ENCODE assay signal across 9 mouse cellular contexts in the genomic region with DNA sequence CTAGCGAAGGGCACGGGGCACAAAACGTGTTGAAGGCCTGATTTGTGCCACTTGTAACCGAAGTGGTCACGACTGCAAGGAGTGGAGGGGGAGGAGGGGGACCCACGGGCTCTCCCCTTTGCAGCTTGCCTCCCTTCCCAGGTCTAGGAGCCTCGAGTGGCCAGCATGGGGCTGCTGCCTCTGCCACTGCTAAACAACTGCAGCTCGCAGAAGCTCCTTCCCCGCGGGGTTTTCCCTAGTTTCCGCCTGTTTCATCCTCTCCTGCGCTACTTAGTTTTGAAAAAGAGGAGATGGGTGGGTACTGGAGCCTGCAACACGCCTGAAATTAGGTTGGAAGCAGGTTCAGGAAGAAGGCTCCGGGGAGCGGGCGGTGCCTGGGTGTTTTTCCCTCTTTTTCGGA.
DNase-seq lines count a peak whose midpoint lies in the region; ATAC-seq and TF ChIP-seq lines count a peak whose summit lies in the region.
"Had no signal": no experiment of that assay in that cellular context is flagged by ENCODE, and none has a peak within 500 bp of the region (broad histone marks: within the 10 kb centered on the region; RNA-seq: fewer than 3 reads in every experiment).

No protein-coding gene starts in this region.

- peaks cover 87% of the 10 kb centered on the region for H3K27me3 ChIP-seq in heart, embryonic 15.5 days
- H3K27me3 ChIP-seq in heart, adult 2 months (ENCODE audit: control insufficient read depth, insufficient read depth, low read length) = peaks cover 25% of the 10 kb centered on the region
- H3K27me3 ChIP-seq in forebrain, embryonic 15.5 days = peaks cover 70% of the 10 kb centered on the region
- H3K27me3 ChIP-seq in midbrain, embryonic 13.5 days = peaks cover 83% of the 10 kb centered on the region

- no peaks in the 10 kb centered on the region for H3K9me3 ChIP-seq in heart, embryonic 15.5 days (replicated peaks)
- no peaks in the 10 kb centered on the region for H3K9me3 ChIP-seq in forebrain, embryonic 15.5 days
- no peaks in the 10 kb centered on the region for H3K9me3 ChIP-seq in midbrain, embryonic 13.5 days

- H3K27ac ChIP-seq in heart, embryonic 15.5 days = no peak overlapping the region
- H3K27ac ChIP-seq in heart, adult 2 months = no peak overlapping the region
- H3K27ac ChIP-seq in forebrain, embryonic 15.5 days (replicated peaks) = no peak overlapping the region
- H3K27ac ChIP-seq in midbrain, embryonic 13.5 days = no peak overlapping the region

- no peaks in the 10 kb centered on the region for H3K79me2 ChIP-seq in heart, adult 2 months (replicated peaks; ENCODE audit: control insufficient read depth, insufficient read depth, low read length)

- no peaks in the 10 kb centered on the region for H3K36me3 ChIP-seq in heart, embryonic 15.5 days
- no peaks in the 10 kb centered on the region for H3K36me3 ChIP-seq in heart, adult 2 months (ENCODE audit: control insufficient read depth, insufficient read depth, low read length)
- no peaks in the 10 kb centered on the region for H3K36me3 ChIP-seq in forebrain, embryonic 15.5 days
- no peaks in the 10 kb centered on the region for H3K36me3 ChIP-seq in midbrain, embryonic 13.5 days

- DNase-seq in heart, adult 2 months = no peak
- DNase-seq in cerebellum, postnatal 25 days = peak; percentile 43 to 54
- no peak for DNase-seq in gastrocnemius, postnatal 4 days (ENCODE audit: low spot score in 2 of 2)
- DNase-seq in gastrocnemius, postnatal 36 days = no peak
- DNase-seq in adrenal gland, adult 8-10 months = no peak
- DNase-seq: kidney, postnatal 10 days had no signal

- ATAC-seq in heart, embryonic 15.5 days (replicated peaks; ENCODE audit: insufficient number of reproducible peaks, insufficient read depth, low FRiP score, low read depth) = no peak
- ATAC-seq in forebrain, embryonic 15.5 days (replicated peaks) = no peak
- ATAC-seq in midbrain, embryonic 13.5 days = no peak

- 4% methylated on average over 17 of the region's 17 CpGs for WGBS in heart, embryonic 15.5 days
- WGBS in heart, adult 2 months = 7% methylated on average over 17 of the region's 17 CpGs
- WGBS in forebrain, embryonic 15.5 days = 1% methylated on average over 17 of the region's 17 CpGs
- WGBS in midbrain, embryonic 13.5 days = 2% methylated on average over 17 of the region's 17 CpGs

- H3K9ac ChIP-seq in heart, embryonic 15.5 days = no peak overlapping the region
- no peak overlapping the region for H3K9ac ChIP-seq in heart, adult 2 months (ENCODE audit: low read depth, low read length)
- peak overlapping the region; percentile 16 for H3K9ac ChIP-seq in forebrain, embryonic 15.5 days (replicated peaks)
- peak overlapping the region; percentile 32 for H3K9ac ChIP-seq in midbrain, embryonic 13.5 days (replicated peaks)

- no peak for TF ChIP-seq POLR2A in heart, adult 2 months (IDR thresholded peaks at IDR 0.05; ENCODE audit: insufficient read depth, low read depth, low read length)

- peak overlapping the region; percentile 69 for H3K4me2 ChIP-seq in heart, embryonic 15.5 days
- peak overlapping the region; percentile 96 for H3K4me2 ChIP-seq in forebrain, embryonic 15.5 days (replicated peaks)
- peak overlapping the region; percentile 87 for H3K4me2 ChIP-seq in midbrain, embryonic 13.5 days (replicated peaks)

- H3K4me1 ChIP-seq in heart, embryonic 15.5 days (replicated peaks) = peaks cover 38% of the 10 kb centered on the region
- no peaks in the 10 kb centered on the region for H3K4me1 ChIP-seq in heart, adult 2 months (ENCODE audit: control insufficient read depth, insufficient read depth, low read length)
- H3K4me1 ChIP-seq in forebrain, embryonic 15.5 days = peaks cover 58% of the 10 kb centered on the region
- peaks cover 62% of the 10 kb centered on the region for H3K4me1 ChIP-seq in midbrain, embryonic 13.5 days (replicated peaks)

- no peak for TF ChIP-seq CTCF in heart, adult 2 months (IDR thresholded peaks at IDR 0.05)

- intact Hi-C loops in heart, adult 2 months (cut with DNase I) = loop anchor here (5.0 kb wide), 1 partner anchor 203 kb away; no protein-coding TSS in a partner anchor
- intact Hi-C loops in gastrocnemius, postnatal 36 days (cut with DNase I) = loop anchor here (5.0 kb wide), 1 partner anchor 203 kb away; no protein-coding TSS in a partner anchor

- no peak for TF ChIP-seq EP300 in heart, adult 2 months (IDR thresholded peaks at IDR 0.05; ENCODE audit: insufficient read depth, low read depth, low read length)

- H3K4me3 ChIP-seq in heart, embryonic 15.5 days = peak overlapping the region; percentile 42
- no peak overlapping the region for H3K4me3 ChIP-seq in heart, adult 2 months
- H3K4me3 ChIP-seq in forebrain, embryonic 15.5 days = peak overlapping the region; percentile 52
- peak overlapping the region; percentile 47 for H3K4me3 ChIP-seq in midbrain, embryonic 13.5 days (replicated peaks)

Comparison
In these comparisons a context has a peak if more than half of its experiments do, and no peak if none do; other contexts are left out.
1. H3K9ac ChIP-seq: peak in forebrain, embryonic 15.5 days (single experiment) and midbrain, embryonic 13.5 days (single experiment); none in heart, embryonic 15.5 days (single experiment) and heart, adult 2 months (single experiment).
2. DNase-seq: peak in cerebellum, postnatal 25 days (2 of 2); none in heart, adult 2 months (0 of 2), gastrocnemius, postnatal 4 days (0 of 2), gastrocnemius, postnatal 36 days (0 of 2) and adrenal gland, adult 8-10 months (single experiment).
3. Peak in every context shown above with its lines, with median percentiles within 50 percentile points of each other: H3K4me2 ChIP-seq.